Mouse (Mus musculus) adrenal gland (tissue): ENCODE measurements at regions not wholly inside any gene's neighbourhood (a gene's known extent, or its start where the extent isn't known, plus 50 kb on each side); places are given as distances from the start of the nearest gene placed in this dataset.

Experiments used
- intact Hi-C: fragments of 180-260 bp; cut with DNase I; formaldehyde crosslinking; loops from one replicate; pipeline ENCODE4 v1.15.1; 2025

DNA sequence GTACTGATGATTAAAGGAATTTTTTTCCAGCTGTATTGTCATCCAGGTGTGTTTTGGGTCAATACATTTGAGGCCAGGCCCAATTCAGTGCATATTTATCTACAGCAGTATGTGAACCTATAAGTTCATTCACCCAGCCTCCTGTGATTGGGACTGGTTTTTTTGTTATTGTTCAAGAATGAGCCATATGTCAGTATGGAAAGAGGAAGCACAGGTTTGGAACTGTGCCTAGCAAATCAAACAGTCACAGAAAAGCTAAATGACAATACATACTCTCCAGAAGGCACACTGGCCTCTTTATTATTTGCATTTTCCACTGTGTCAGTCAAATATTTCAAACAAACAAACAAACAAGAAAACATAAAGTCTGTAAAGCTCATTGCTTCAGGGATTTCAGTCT is 134.7 kb downstream of the Rnd3 start:
- intact Hi-C loops = no loop called here

DNA sequence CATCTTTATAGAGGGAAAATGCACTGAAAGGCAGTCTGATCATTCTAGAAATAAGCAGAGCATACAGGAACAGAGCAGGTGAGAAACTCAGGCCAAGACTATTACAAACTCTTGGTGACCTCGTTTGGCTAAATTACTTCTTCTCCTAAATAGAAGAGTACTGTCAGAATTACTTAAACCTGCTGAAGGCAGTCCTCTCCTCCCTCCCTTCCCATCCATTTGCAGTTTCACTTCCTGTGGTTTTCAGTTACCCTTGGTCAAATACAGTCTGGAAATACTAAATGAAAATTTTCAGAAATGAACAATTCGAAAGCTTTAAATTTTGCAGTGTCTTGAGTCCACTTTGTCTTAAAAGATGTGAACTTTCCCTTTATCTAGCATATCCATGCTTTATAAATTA is 135.8 kb downstream of the Rnd3 start:
- intact Hi-C loops = no loop called here

DNA sequence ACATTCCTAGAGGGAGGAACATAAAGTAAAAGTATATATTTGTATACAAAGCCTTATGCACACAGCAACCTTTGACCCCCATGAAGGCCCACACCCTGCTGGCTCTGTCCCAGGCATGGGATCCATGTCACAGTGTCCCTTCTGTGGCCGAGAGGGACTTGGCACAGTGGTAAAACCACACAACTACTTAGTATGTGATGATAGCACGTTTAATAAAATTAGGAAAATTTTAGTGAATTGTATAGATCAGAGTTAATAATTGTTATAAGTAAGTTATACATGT is 140.7 kb downstream of the Rnd3 start:
- intact Hi-C loops = no loop called here

DNA sequence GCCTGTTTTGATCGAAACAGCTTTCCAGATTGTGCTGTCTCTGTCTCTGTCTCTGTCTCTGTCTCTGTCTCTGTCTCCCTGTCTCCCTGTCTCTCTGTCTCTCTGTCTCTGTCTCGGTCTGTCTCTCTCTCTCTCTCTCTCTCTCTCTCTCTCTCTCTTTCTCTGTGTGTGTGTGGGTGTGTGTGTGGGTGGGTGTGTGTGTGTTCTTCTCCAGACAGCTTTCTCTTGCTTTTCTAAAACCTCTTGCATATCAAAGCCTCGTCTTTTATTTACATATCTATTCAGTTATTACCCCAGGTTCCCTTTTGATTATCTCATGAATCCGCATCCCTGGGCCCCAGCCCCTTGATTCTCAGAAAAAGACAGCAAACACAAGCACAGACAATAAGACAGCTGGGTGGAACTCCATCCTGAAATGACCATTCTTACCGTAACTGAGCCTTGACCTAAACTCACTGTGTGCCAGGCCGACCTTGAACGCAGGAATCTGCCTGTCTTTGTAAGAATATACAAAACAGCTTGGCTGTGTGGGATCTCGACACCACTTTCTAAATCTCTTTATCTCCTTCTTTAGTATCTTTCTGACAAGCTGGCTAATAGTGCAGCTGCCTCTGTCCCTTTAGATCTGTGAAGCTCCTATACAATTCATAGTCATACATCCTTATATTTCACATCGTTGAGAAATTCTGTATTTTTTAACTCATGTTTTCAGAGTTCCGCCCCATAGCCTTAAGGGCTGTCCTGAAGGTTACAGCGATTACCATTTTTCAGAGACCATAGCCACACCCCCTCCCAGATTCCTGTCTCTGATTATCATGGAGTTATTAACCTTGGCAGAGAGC is 141.3 kb downstream of the Rnd3 start:
- intact Hi-C loops = no loop called here

DNA sequence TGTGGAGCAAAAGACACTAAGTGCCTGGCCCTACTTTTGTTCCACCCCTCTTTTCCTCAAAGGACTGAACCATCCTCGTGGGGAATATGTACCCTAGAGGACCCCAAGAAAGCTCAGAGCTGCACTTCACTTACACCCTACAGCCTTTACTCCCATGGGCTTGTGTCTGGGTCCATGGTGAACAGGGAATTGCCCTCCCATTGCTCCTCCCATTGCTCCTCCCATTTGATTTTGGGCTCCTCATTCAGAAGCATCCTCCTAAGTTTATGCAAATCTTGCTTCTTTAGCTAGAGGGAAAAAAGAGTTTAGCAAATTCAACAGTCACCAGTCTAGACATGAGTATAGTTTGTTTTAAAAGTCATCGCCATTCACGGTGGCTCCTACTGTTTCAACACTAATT is 142.1 kb downstream of the Rnd3 start:
- intact Hi-C loops = no loop called here

DNA sequence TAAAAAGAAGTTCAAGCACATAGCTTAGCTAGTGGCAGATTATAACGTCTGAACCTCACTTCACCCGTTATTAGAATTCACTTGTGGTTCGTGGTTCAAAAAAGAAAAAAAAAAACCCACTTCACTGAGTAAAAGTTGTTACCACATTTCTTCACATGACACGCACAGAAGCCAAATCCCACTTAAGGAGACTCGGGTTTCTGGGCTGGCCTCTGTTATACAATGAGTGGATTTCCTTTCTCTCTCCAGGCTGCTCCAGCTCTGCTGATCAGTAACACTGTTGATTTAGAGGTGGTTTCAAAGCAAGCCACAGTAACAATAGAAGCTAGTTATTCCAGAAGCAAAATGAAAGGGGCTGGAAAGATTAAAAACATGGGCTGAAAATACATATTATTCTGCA is 147.4 kb downstream of the Rnd3 start:
- intact Hi-C loops = no loop called here

DNA sequence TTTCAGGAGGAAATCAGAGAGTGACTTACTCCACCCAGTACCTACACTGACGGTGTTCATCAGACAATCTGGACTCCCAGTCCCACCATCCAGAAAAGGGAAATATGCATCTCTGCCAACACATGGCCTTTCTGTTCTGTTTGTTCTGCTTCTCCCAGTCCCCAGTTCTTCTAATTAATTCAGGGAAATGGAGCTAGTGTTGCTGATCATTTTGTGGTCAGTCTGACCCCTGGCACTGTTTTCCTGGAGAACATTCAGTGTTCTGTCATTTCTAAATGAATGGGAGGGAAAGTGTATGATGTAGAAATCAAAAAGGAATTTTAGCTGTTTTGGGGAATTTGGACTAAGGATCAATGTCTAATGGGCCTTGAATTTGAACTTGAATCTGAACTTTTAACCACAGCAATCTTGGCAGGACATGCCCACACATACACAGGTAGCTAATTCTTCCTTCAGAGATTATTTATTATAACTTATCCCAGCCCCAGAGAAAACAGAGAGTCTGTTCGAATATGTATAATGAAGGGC is 165.0 kb downstream of the Rnd3 start:
- intact Hi-C loops = no loop called here

DNA sequence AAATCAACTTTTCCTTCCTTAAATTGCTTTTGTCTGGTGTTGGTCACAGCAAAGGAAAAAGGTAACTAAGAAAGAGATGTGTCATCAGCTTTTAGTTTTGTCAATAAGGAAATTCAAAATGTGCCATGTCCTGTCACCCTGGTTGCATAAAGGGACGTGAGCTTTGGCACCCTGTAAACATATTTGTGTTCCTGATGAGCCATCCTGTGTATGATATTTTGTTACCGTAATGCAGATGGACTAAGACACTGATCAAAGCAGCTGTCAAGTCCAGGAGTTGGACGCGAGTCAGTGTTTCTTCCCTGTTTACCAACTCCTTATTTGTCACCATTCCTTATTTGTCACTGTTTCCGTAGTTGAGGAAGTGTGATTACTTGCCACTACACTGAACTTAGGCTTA is 166.3 kb downstream of the Rnd3 start:
- intact Hi-C loops = no loop called here

DNA sequence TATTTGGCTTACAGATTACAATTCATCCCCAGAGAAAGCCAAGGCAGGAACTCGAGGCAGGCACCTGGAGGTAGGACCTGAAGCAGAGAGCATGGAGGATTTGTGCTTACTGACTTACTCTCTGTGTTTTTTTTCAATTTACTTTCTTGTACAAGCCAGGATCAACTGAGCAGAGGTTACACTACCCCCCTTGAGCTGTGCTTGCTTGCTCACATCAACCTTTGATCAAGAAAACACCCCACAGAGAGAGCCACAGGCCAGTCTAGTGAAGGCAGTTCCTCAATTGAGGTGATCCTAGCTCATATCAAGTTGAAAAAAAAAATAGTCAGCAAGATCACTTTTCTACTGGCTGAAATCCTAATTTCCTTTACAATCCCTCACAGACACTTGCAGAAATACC is 170.6 kb downstream of the Rnd3 start:
- intact Hi-C loops = no loop called here

DNA sequence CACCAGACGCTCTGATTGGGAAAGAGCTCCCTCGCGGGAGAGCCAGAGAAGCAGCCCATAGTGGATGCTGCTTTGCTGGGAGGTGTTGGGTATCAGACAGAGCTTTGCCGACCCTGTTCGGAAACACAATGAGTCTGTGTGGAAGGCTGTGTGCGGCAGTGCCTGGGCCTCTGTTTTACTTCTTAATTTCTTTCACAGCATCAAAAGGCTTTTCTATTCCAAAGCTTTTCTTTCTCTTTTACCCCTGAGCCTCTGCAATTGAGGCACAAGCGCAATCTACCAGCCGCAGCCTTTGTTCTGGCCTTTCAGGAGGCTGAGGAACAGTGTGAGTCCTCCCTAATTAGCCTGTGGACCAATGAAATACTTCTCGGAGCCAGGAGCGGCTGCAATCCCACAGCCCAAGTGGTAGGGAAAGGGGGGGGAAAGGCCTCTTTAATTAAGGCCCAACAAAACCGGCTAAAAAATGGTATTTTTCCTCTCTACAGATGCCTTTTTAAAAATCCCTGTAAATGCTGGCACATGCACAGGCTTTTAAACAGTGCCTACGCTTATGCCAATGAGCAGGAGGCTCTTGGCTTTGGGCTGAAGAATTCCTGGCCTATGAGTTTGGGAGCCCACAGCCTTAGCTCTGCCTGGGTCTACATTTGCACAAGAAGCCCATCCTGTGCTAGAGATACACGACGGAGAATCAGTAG is 177.6 kb downstream of the Rnd3 start:
- intact Hi-C loops = no loop called here

DNA sequence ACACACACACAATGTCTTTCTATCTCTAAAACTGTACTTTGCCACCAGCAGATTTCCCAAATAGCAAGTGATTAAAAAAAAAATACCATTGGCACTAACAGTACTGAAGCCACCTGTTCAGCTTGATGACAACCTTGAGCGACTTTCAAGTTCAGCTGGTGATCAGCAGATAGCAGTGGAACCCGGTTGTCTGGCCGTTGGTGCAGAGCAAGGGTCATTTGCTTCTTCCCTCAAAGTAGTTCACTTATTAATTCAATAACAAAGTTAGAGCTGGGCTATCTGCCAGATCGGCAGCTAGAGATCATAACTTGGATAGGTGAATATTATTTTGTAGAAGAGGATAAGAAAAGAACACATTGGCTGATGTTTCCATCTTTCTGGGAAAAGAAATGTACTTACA is 180.5 kb downstream of the Rnd3 start:
- intact Hi-C loops = no loop called here

DNA sequence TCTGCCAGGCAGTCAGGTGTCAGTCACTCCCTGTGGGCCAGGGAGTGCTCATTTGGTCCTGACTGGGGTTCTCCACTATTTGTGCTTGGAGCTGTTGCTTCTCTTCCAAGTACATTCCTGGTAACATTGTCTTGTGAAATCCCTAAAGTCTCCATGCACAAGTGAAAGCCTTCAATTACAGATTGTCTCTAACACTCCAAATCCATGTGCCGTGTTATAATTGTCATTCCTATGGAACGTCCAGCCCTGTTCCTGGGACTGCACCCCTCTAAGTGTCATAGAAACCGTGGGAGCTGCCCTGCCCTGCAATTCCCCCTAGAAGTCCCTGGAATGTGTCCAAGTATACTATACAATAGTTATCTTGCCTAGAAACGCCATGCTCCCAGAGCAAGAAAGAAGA is 181.1 kb downstream of the Rnd3 start:
- intact Hi-C loops = no loop called here

DNA sequence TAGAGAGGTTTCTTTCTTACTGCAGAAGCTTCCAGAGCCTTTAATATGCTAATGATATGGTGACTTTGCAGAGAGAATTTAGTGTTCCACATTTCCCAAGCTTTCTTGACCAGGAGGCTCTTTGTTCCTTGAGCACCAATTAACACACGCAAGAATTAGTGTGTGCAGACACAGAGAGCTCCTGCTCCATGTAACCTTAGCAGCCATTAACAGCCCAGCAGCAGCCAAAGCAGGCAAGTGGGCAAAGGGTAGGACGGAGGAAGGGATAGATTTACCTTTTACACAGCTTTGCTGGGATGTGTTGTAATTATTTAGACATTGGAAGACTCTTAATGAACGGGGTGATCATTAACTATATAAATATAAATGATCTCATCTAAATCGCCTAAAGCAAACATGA is 181.8 kb downstream of the Rnd3 start:
- intact Hi-C loops = no loop called here

DNA sequence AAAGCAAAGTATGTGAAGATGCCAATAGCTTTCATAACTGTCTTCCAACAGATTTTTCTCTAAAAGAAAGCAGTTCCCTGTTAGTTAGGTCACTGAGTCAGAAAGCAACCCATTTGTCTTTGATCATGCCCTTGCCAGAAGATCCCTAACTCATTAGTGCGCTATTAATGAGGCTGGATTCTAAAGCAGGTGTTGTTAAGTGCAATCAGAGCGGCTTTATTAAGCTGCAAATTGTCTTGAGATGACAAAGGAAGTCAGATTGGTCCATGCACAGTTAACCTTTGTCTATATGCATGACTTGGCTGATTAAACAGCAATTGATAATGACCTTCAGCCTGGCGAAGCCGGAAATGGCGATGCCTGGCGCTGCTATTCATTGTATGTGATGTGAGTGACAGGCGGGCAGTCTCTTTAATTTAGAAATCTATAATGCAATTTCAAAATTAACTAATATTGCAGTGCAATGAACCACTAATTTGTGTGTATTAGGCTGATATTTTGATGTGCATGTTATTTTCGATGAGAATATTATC is 183.4 kb downstream of the Rnd3 start:
- intact Hi-C loops = no loop called here

DNA sequence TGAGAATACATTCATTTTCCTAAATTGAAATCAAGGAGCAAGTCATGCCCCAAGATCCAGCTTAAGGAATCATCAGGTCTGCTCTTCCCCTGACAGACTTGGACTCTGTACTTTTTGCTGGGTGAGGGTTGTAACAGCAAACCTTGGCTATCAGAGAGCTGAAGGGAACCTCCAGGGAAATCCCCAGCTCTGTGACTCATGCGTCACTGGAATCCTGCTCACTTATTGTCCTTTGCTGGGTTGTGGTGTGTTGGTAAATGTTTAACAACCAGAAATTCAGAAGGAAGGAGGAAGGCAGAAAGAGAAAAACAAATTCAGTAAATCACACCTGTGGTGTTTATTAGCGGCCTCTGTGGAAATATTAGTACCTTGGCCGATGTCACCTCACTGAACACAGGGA is 184.8 kb downstream of the Rnd3 start:
- intact Hi-C loops = no loop called here

DNA sequence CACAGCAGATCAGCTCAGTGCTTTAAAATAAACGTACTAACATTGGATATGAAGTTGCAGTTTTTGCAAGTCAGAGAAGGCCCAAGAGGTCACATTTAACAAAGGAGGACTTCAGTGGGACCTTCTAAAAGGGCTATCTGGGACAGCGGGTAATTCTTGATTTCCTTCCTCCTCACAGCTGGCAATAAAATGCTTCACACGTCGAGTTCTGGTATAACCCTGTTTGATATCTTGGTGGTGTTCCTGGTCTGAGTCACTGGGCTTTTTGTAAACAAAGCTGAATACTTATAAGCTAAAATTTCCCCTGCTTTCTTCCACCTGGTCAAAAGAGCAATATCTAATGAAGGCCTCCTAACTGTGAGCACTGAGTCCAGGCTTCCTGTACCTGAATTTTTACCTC is 187.9 kb downstream of the Rnd3 start:
- intact Hi-C loops = no loop called here

DNA sequence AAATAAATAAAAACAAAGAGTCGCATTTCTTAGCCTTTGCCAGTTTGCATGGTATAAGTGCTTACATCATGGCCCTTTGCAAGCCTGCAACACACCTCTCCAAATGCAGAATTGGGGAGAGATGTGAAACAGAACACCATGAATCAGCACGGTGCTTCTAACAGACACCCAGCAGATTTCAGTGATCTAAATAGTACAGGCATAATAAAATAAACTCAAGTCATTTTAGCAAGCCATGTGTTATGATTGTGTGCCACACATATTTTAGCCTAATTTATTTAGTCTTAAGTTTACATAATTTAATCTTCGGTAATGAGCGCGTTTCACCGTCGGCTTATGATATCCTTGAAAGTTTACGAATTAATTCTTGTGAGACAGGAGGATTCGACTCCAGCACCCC is 189.6 kb downstream of the Rnd3 start:
- intact Hi-C loops = no loop called here

DNA sequence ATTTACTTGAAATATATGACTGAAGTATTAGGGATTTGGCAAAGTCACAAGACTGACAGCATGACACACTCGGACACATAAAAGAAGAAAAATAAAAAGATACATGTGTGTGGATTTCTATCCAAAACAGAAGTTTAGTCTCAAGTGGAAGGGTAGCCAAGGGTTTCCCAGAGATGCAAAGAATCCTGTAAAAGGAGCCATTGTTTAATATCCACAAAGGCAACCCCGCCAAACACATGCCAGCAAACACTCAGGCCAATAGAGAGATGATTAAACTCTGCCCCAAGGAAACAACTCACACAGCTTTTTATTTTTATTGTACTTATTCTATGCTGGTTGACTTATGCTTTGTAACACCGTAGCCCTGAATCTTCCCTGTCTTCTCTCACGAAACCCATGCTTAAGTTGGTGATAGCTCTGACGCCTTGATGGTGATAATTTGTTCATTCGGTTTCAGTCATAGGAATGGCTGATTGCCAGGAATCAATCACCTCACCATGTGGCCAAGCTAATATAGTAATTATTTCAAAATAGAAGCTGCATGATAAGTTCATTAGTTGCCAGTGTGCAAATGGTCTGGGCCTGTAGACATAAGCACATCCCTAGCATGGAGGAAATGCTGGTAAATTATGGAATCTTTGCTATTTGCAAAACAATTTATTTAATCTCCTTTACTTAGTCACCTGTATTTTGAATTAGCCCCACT is 194.4 kb downstream of the Rnd3 start:
- intact Hi-C loops = no loop called here

DNA sequence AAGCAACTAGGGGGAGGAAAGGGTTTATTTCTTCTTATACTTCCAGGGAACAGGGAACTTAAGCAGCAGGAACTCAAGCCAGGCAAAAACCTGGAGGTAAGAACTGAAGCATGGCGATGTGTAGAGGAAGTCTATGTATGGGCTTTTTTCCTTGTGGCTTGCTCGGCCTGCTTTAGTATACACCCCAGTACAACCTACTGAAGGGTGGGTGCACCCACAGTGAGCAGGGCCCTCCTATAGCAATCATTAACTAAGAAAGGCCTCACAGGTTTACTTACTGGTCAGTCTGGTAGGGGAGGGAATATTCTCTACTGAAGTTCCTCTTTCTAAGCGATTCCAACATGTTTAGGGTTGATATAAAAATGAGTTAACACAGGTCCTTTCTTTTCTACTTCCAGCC is 197.9 kb downstream of the Rnd3 start:
- intact Hi-C loops = no loop called here

DNA sequence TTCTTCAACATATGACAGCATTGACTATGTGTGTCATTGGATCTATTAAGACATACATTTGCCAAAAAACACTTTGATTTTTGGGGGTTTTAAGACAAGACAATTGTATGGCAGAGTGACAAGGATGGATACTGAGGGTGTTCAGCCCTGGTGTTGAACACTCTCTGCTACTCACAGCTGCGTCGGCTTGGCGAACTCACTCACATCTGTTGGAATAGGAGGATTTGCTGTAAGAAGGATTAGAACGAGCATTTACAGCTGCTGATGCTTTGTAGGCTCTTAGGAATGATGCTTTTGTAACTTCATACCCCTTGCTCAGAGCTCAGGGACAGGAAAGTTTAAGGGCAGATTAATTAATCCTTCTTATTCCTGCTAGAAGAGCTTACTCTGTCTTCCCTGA is 199.2 kb downstream of the Rnd3 start:
- intact Hi-C loops = no loop called here

DNA sequence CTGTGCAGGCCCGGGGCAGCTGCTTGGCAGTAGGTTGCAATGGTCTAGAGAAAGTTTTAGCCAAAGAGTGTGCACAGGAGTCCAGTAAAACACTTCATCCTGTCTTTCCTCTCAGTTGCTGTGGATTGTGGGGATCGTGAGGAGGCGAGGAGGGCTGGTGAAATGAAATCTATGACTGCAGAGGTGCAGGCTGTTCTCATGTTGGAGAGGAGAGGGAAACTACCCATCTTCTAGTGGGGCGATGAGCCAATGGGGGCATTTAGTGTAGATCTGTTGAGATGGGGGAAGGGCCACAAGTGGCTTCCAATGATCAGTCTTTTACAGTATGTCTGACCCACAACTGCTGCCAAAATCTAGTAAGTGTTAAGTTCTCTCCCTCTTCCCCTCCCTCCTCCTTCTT is 203.4 kb downstream of the Rnd3 start:
- intact Hi-C loops = no loop called here

DNA sequence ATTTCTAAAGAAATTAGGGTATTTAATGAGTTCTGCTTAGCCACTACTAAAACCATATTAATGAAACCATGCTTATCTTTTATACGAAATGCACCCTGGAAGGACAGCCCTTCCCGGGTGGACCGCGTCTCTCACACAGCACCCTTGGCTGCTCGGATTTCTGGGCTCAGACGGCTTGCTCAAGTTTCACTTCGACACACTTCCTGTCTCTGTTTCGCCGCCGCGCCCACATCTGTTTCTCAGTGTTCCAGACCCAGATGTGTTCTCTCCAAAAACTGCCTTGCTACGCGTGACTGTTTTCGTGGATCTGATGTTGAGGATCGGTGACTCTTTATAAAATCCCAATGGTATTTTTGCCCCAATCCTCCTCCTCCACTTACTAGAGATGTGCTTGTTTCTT is 205.7 kb downstream of the Rnd3 start:
- intact Hi-C loops = no loop called here
